Mouse (Mus musculus) A20 (cell line): ENCODE results near the gene Calu.

Source experiments
- DNase-seq: peaks from one replicate; pipeline ENCODE4 v3.0.0-alpha.2; 2011; ENCODE audit warnings: low read depth, low spot score

Gene Calu

DNA sequence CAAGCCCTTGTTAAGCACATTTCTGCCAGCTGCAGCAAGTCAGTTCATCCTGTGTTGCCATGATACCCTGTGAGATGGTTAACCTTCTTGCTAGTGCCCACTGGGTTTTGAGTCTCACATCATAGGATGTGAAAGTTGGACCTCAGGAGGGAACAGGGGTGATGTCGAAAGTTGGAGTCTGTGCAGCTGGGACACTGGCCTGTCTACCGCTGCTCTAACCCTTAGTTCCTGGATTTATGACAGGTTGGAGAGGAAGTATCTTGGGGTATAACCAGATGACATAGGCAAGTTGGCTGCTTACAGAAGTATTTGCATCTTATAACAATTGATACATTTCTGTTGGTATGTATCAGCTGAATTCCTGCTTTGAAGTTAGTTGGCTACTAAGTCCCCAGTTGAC is 72.7 kb downstream of the Calu start:
- no peak for DNase-seq

DNA sequence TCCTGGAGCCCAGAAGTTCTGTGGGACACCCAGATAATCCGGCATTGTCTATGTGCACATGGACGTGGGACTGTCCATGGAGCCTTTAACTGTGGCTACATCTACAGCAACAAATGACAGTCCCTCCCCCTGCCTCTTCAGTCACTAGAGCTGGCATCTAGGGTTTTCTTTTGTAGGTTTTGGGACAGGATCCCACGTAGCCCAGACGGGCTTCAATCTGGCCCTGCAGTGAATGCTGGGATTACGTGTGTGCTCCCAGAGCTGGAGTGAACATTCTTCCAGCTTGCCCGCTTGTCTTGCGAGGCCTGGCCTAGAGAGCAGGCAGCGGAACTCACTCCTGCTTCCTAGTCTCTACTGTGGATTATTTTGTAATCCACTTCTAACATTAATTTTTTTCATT is 77.2 kb downstream of the Calu start:
- no peak for DNase-seq

DNA sequence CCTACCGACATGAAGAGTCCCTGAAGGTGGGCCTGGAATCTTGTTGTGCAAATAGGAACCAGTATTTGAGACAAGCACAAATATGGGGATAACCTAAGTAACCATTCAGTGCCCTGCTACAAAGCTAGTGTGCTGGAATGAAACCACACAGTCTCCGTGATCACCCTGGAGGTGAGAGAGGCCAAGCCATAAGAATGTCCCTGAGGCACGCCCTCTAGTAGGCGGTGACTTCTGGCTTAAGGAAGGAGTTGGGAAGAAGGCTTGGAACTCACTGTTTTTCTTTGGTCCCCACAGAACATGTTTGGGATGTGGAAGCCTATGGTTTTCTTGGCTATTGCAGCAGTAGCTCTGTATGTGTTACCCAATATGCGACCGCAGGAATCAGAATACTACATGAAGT is 78.5 kb downstream of the Calu start:
- no peak for DNase-seq
